Mouse (Mus musculus) E14TG2a.4 (cell line): ENCODE measurements around the gene Myo1g.
A peak's percentile ranks its signal among the peaks of the same experiment; 100 is the strongest.

Source experiments
- H3K27me3 ChIP-seq: 2 replicates; pipeline ENCODE4 v1.6.1; 2014; ENCODE audit warnings: low read length, control low read depth; ENCODE audit not compliant: insufficient read depth
- H3K36me3 ChIP-seq: 2 replicates; pipeline ENCODE4 v1.6.1; 2014; ENCODE audit warnings: low read length, control low read depth; ENCODE audit not compliant: insufficient read depth
- H3K4me1 ChIP-seq: replicated peaks from 2 replicates; pipeline ENCODE4 v1.6.1; 2014; ENCODE audit warnings: low read depth, low read length, control low read depth
- H3K4me3 ChIP-seq: replicated peaks from 2 replicates; pipeline ENCODE4 v1.5.1; 2014; ENCODE audit warnings: mild to moderate bottlenecking, low read length
- H3K9me3 ChIP-seq: 2 replicates; pipeline ENCODE4 v1.6.1; 2014; ENCODE audit warnings: low read length, control low read depth
- CTCF ChIP-seq: conservative IDR thresholded peaks from 2 replicates; pipeline ENCODE4 v1.5.1; 2014; ENCODE audit warnings: low read length
- NANOG ChIP-seq: IDR thresholded peaks from 2 replicates; pipeline ENCODE4 v1.6.1; 2014; ENCODE audit warnings: borderline replicate concordance, low read length, mixed read lengths
- POU5F1 ChIP-seq: IDR thresholded peaks from 2 replicates; pipeline ENCODE4 v1.6.1; 2014; ENCODE audit warnings: low read length, borderline replicate concordance

Gene Myo1g

DNA sequence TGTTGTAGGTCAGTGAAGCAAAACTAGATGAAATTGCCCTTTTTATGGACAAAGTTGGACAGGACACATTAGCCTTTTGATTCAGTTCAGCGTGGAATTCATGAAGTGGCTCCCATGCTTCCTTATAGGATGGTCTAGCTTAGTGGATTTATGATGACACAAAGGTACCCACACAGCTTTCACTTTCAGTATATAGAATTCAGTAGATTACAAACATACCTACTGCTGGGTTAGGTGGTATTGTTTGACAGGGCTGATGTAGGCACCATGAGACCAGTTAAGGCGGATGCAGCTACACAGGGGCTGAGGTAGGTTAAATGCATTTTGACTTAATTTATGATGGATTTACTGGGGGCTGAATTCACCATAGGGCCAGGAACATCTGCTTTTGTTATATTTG, 39.2 kb upstream of the Myo1g start:
- no peak for TF ChIP-seq CTCF
- no peak for TF ChIP-seq POU5F1
- no peak for TF ChIP-seq NANOG
- peaks cover 69% of the 10 kb centered on the region for H3K4me1 ChIP-seq
- H3K27me3 ChIP-seq, result no peaks in the 10 kb centered on the region
- H3K4me3 ChIP-seq, result no peak overlapping the region
- H3K36me3 ChIP-seq, result peaks cover 56% of the 10 kb centered on the region
- H3K9me3 ChIP-seq, result no peaks in the 10 kb centered on the region

DNA sequence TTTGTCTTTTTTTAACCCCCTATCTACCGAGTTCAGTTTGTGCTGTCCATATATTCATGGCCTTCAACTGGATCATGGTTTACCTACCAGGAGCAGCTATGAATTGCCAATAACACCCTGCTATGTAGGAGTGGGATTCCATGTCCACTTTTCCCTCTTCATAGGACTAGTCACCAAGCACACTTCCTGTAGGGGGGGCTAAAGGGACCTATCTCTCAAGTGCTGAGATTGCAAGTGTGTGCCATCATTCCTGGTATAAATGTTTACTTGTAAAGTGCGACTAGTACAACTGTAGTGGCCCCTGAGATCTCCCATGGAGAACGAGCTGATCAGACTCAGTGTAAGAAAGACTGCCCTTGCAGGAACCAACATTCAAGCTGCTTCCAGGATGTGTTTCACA, 37.5 kb upstream of the Myo1g start:
- Histone ChIP-seq H3K27me3 (no peaks in the 10 kb centered on the region), H3K4me1 (peaks cover 82% of the 10 kb centered on the region), H3K4me3 (no peak overlapping the region), H3K36me3 (peaks cover 56% of the 10 kb centered on the region), H3K9me3 (no peaks in the 10 kb centered on the region)
- TF ChIP-seq POU5F1 (no peak), NANOG (no peak), CTCF (peak; percentile 15; the same call in 1 of the 2 replicates)

DNA sequence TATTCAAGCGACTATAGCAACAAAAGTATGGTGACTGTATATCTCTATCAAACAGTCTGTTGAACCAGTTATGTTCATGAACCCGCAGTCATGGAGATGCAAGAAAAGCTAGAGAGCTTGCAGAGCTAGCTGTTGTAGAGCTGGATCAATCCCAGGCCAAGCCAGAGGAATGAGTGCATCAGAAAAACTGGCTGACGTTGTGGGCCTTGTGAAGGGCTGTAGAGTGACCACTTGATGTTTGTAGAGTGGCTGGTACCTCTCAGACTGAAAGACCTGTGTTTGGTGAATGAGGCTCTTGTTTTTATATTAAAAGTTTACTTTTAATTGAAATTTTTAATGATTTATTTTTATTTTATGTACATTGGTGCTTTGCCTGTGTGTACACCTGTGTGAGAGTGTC, 29.4 kb upstream of the Myo1g start:
- Histone ChIP-seq H3K36me3 (peaks cover 42% of the 10 kb centered on the region), H3K27me3 (no peaks in the 10 kb centered on the region), H3K9me3 (no peaks in the 10 kb centered on the region), H3K4me3 (no peak overlapping the region), H3K4me1 (peaks cover 57% of the 10 kb centered on the region)
- TF ChIP-seq CTCF (no peak), NANOG (no peak), POU5F1 (no peak)

DNA sequence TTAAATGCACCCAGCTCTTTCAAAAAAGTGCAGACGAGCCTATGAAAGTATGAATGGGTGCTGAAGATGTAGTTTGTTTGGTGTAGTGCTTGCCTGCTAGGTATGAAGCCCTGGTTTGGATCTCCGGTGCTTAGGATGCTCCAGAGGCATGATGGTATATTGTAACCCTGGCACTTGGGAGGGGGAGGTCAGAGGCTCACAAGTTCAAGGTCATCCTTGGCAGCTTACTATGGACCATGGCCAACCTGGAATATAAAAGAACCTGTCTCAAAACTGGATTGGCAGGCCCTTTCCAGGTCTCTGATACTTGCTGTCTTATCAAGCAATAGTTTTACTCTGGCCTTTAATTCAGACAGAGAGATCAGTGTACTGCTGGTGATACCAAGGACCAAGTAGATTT, 29.0 kb upstream of the Myo1g start:
- H3K4me3 ChIP-seq, result no peak overlapping the region
- no peaks in the 10 kb centered on the region for H3K27me3 ChIP-seq
- peaks cover 58% of the 10 kb centered on the region for H3K4me1 ChIP-seq
- TF ChIP-seq CTCF (no peak), POU5F1 (no peak)
- H3K9me3 ChIP-seq, result no peaks in the 10 kb centered on the region
- H3K36me3 ChIP-seq, result peaks cover 40% of the 10 kb centered on the region

DNA sequence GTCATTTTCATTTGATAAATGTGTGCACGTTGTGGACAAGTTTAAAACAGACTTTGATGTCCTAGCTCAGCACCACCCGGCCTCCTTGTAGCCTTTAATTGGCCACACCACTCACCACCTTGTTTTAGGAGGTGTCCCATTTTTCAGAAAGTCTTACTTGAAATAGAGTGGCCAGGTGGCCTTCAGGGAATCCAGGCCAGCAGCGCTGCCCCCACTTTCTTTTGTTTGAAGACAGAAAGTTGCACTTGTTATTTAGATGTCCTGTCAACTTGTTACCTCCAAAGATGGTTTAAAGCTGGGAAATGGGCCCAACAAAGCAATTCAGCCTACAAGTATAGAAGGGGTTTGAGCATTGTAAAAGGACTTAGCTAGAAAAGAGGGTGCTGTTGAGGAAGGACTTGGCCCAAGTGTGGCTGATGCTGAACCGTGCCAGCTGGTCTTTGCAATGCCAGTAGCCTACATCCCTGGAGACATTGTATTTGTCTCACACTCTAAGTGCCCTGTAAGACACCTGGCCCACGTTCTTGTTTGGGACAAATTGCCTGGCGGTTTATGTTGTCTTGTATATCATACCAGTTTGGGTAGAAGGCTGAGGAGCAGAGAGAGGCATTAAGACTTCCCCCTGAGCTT, 27.0 kb upstream of the Myo1g start:
- Histone ChIP-seq H3K4me1 (peaks cover 53% of the 10 kb centered on the region), H3K4me3 (peak overlapping the region; percentile 93), H3K36me3 (peaks cover 27% of the 10 kb centered on the region), H3K27me3 (no peaks in the 10 kb centered on the region), H3K9me3 (no peaks in the 10 kb centered on the region)
- no peak for TF ChIP-seq CTCF
- TF ChIP-seq NANOG, result no peak
- TF ChIP-seq POU5F1, result no peak

DNA sequence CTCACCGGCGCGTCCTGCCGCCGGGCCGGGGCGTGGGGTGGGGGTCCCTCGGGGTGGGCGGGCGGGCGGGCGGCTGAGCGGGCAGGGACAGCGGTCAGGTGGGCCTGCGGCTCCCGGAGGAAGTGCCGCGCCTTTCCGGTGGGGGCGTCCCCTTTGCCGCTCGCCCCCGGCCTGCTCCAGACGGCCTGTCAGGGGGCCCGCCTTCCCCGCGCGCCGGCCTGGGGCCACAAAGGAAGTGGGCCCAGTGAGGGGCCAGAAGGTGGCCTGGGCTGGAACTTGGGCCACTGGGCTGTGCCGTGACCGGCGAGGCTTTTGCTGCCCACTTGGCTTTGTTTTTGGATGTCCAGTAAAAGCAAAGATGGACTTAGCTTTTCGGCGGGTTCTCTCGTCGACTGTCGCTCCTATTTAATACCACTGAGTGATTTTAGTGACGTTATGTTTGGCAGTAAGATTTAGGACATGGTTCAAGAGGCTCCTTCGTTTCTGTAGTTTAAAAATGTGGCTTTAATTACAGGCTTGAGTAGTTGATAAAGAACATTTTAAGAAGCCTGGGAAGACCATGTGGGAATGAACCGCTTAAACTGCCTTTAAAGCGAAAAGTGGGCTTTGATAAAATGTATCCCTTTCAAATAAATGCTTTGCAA, 26.4 kb upstream of the Myo1g start:
- H3K4me3 ChIP-seq, result peak overlapping the region; percentile 93
- peaks cover 54% of the 10 kb centered on the region for H3K4me1 ChIP-seq
- TF ChIP-seq NANOG (no peak), CTCF (no peak), POU5F1 (no peak)
- H3K36me3 ChIP-seq, result peaks cover 21% of the 10 kb centered on the region
- no peaks in the 10 kb centered on the region for H3K9me3 ChIP-seq
- no peaks in the 10 kb centered on the region for H3K27me3 ChIP-seq

DNA sequence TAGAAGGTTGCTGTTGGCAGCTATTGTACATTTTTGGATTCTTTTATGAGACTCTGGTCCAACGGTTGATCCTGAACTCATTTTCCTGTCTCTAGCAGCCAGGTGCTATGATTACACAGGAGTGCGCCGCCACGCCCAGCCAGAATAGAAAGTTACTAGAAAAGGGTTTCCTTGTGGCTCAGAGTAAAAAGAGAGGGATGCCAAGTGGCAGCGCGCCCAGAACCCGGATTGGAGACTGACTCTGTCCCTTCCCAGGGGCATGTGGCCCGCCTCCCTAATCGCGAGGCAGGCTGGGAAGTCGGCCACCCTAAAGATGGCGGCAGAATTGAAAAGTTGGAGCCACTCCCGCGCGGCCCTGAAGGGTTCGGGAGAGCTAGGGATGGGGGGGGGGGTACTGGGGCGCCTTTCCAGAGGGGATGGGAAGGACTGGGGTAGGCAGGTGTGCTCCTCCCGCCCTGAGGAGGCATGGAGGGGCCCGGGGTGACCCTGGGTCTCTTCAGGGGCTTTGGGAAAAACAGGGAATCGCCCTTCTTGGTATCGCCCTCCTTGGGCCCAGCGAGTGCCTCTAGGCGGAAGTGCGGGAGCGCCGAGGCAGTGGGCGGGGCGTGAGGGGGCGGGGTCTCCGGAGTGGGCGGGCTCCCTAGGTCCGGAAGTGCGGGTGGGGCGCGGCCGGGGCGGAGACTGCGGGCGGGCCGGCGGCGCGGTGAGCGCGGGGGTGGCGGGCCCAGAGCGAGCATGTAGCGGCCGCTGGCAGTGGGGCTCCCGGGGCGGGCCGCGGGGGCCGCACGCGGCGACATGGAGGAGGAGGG, 25.6 kb upstream of the Myo1g start, which contains the start of gene Ccm2:
TSS of gene Ccm2 (plus strand) at position 683 of the 809 bp plus-strand sequence.
- no peak for TF ChIP-seq NANOG
- TF ChIP-seq CTCF, result no peak
- no peak for TF ChIP-seq POU5F1
- peaks cover 54% of the 10 kb centered on the region for H3K4me1 ChIP-seq

DNA sequence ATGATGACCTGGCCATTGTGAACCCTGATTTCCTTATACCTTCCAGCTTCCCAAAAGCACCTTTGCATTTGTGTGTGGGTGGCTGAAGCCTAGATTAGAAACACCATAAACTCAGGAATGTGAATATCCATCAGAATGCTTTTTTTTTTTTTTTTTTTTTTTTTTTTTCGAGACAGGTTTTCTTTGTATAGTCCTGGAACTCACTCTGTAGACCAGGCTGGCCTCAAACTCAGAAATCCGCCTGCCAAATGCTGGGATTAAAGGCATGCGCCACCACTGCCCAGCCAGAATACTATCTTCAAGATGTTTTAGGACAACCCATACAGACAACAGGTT, 25.1 kb upstream of the Myo1g start:
- peaks cover 12% of the 10 kb centered on the region for H3K36me3 ChIP-seq
- no peak for TF ChIP-seq CTCF
- TF ChIP-seq POU5F1, result no peak
- no peak for TF ChIP-seq NANOG
- no peaks in the 10 kb centered on the region for H3K9me3 ChIP-seq
- H3K27me3 ChIP-seq, result no peaks in the 10 kb centered on the region
- peaks cover 52% of the 10 kb centered on the region for H3K4me1 ChIP-seq
- H3K4me3 ChIP-seq, result peak overlapping the region; percentile 93

More for the DNA sequence above, 25.6 kb upstream of the Myo1g start, which contains the start of gene Ccm2:
- H3K4me3 ChIP-seq, result peak within 1 kb of the TSS; percentile 93
- no peaks in the 10 kb centered on the region for H3K9me3 ChIP-seq
- no peaks in the 10 kb centered on the region for H3K27me3 ChIP-seq
- peaks cover 18% of the 10 kb centered on the region for H3K36me3 ChIP-seq
